Mouse (Mus musculus): ENCODE results near the gene Sox6. TPM values are rescaled to one million over a fixed set of nuclear protein-coding genes. Genes with fewer than 3 reads are reported as not detected.

The Sox6 gene
- polyA plus RNA-seq, 1 experiment from 2014 or later: 149 TPM

GRCm38 (mm10) chr7:115564359-115565059 lies 474.1 kb downstream of the Sox6 start:
- no peak overlapping the region for H3K27ac ChIP-seq
- H3K9me3 ChIP-seq (replicated peaks): no peaks in the 10 kb centered on the region
- 0 out of 2 replicates have a peak overlapping the region, but pooled peaks have one; percentile 12 for H3K9ac ChIP-seq
- WGBS: 13% methylated on average over 6 of the region's 6 CpGs
- no peaks in the 10 kb centered on the region for H3K36me3 ChIP-seq (ENCODE audit: poor library complexity, severe bottlenecking)
- no peaks in the 10 kb centered on the region for H3K27me3 ChIP-seq
- H3K4me1 ChIP-seq: peaks cover 44% of the 10 kb centered on the region
- no peak overlapping the region for H3K4me3 ChIP-seq
- no peak for ATAC-seq
- no peak overlapping the region for H3K4me2 ChIP-seq

GRCm38 (mm10) chr7:115556677-115557076 lies 481.9 kb downstream of the Sox6 start:
- 88% methylated on average over 3 of the region's 3 CpGs for WGBS

GRCm38 (mm10) chr7:115550197-115550804 lies 488.3 kb downstream of the Sox6 start:
- WGBS: 71% methylated on average over 7 of the region's 7 CpGs
- ATAC-seq: no peak
- no peaks in the 10 kb centered on the region for H3K36me3 ChIP-seq (ENCODE audit: poor library complexity, severe bottlenecking)

More at GRCm38 (mm10) chr7:115556677-115557076, 481.9 kb downstream of the Sox6 start:
- Histone ChIP-seq H3K36me3 (ENCODE audit: poor library complexity, severe bottlenecking) (no peaks in the 10 kb centered on the region), H3K27ac (no peak overlapping the region), H3K9me3 (replicated peaks) (no peaks in the 10 kb centered on the region), H3K4me2 (no peak overlapping the region), H3K4me1 (no peaks in the 10 kb centered on the region), H3K9ac (no peak overlapping the region), H3K4me3 (no peak overlapping the region), H3K27me3 (no peaks in the 10 kb centered on the region)
- no peak for ATAC-seq

GRCm38 (mm10) chr7:115549670-115550069 lies 488.9 kb downstream of the Sox6 start:
- H3K4me3 ChIP-seq: no peak overlapping the region
- H3K36me3 ChIP-seq (ENCODE audit: poor library complexity, severe bottlenecking): no peaks in the 10 kb centered on the region
- no peak overlapping the region for H3K27ac ChIP-seq
- H3K9ac ChIP-seq: no peak overlapping the region
- WGBS: 82% methylated on average over 4 of the region's 4 CpGs
- no peak for ATAC-seq
- H3K4me1 ChIP-seq: no peaks in the 10 kb centered on the region
- H3K27me3 ChIP-seq: no peaks in the 10 kb centered on the region
- no peak overlapping the region for H3K4me2 ChIP-seq
- H3K9me3 ChIP-seq (replicated peaks): no peaks in the 10 kb centered on the region

More at GRCm38 (mm10) chr7:115550197-115550804, 488.3 kb downstream of the Sox6 start:
- Histone ChIP-seq H3K27me3 (no peaks in the 10 kb centered on the region), H3K4me1 (no peaks in the 10 kb centered on the region), H3K27ac (no peak overlapping the region), H3K4me2 (no peak overlapping the region), H3K9me3 (replicated peaks) (no peaks in the 10 kb centered on the region), H3K9ac (no peak overlapping the region), H3K4me3 (no peak overlapping the region)

- no peaks in the 10 kb centered on the region for H3K9me3 ChIP-seq (replicated peaks)
- ATAC-seq: no peak
- no peak overlapping the region for H3K4me3 ChIP-seq
- 90% methylated on average over 4 of the region's 4 CpGs for WGBS
- H3K4me2 ChIP-seq: no peak overlapping the region
- no peaks in the 10 kb centered on the region for H3K4me1 ChIP-seq
- peaks cover 13% of the 10 kb centered on the region for H3K36me3 ChIP-seq (ENCODE audit: poor library complexity, severe bottlenecking)
- no peaks in the 10 kb centered on the region for H3K27me3 ChIP-seq
- H3K27ac ChIP-seq: no peak overlapping the region
- H3K9ac ChIP-seq: no peak overlapping the region
These were observed 492.8 kb downstream of the Sox6 start for GRCm38 (mm10) chr7:115545585-115546374.

GRCm38 (mm10) chr7:115543596-115543995 lies 495.0 kb downstream of the Sox6 start:
- peaks cover 17% of the 10 kb centered on the region for H3K36me3 ChIP-seq (ENCODE audit: poor library complexity, severe bottlenecking)
- no peaks in the 10 kb centered on the region for H3K9me3 ChIP-seq (replicated peaks)
- WGBS: 48% methylated on average over 4 of the region's 4 CpGs
- no peak overlapping the region for H3K4me2 ChIP-seq
- no peaks in the 10 kb centered on the region for H3K27me3 ChIP-seq
- H3K4me1 ChIP-seq: no peaks in the 10 kb centered on the region
- no peak for ATAC-seq
- H3K27ac ChIP-seq: no peak overlapping the region
- H3K9ac ChIP-seq: no peak overlapping the region
- no peak overlapping the region for H3K4me3 ChIP-seq

GRCm38 (mm10) chr7:115540261-115540660 lies 498.3 kb downstream of the Sox6 start:
- ATAC-seq: no peak
- Histone ChIP-seq H3K9ac (no peak overlapping the region), H3K27ac (no peak overlapping the region), H3K4me1 (peaks cover 19% of the 10 kb centered on the region), H3K4me3 (no peak overlapping the region), H3K27me3 (no peaks in the 10 kb centered on the region), H3K36me3 (ENCODE audit: poor library complexity, severe bottlenecking) (peaks cover 23% of the 10 kb centered on the region), H3K4me2 (no peak overlapping the region), H3K9me3 (replicated peaks) (no peaks in the 10 kb centered on the region)
- WGBS: 57% methylated on average over 2 of the region's 2 CpGs

GRCm38 (mm10) chr7:115539003-115539402 lies 499.6 kb downstream of the Sox6 start:
- 82% methylated on average over 9 of the region's 9 CpGs for WGBS
- no peaks in the 10 kb centered on the region for H3K27me3 ChIP-seq
- H3K9me3 ChIP-seq (replicated peaks): no peaks in the 10 kb centered on the region
- ATAC-seq: no peak
- H3K4me1 ChIP-seq: peaks cover 20% of the 10 kb centered on the region
- peaks cover 23% of the 10 kb centered on the region for H3K36me3 ChIP-seq (ENCODE audit: poor library complexity, severe bottlenecking)
- no peak overlapping the region for H3K27ac ChIP-seq
- no peak overlapping the region for H3K9ac ChIP-seq
- H3K4me2 ChIP-seq: no peak overlapping the region
- no peak overlapping the region for H3K4me3 ChIP-seq

GRCm38 (mm10) chr7:115537636-115538035 lies 501.0 kb downstream of the Sox6 start:
- 58% methylated on average over 3 of the region's 3 CpGs for WGBS

GRCm38 (mm10) chr7:115536521-115536920 lies 502.1 kb downstream of the Sox6 start:
- 50% methylated on average over 3 of the region's 3 CpGs for WGBS
- no peak for ATAC-seq
- H3K4me1 ChIP-seq: peaks cover 20% of the 10 kb centered on the region
- peaks cover 14% of the 10 kb centered on the region for H3K36me3 ChIP-seq (ENCODE audit: poor library complexity, severe bottlenecking)
- H3K9ac ChIP-seq: no peak overlapping the region
- H3K27ac ChIP-seq: no peak overlapping the region
- H3K9me3 ChIP-seq (replicated peaks): no peaks in the 10 kb centered on the region
- H3K27me3 ChIP-seq: no peaks in the 10 kb centered on the region
- no peak overlapping the region for H3K4me3 ChIP-seq
- no peak overlapping the region for H3K4me2 ChIP-seq

More at GRCm38 (mm10) chr7:115537636-115538035, 501.0 kb downstream of the Sox6 start:
- ATAC-seq: no peak
- H3K4me2 ChIP-seq: no peak overlapping the region
- H3K4me3 ChIP-seq: no peak overlapping the region
- peaks cover 20% of the 10 kb centered on the region for H3K4me1 ChIP-seq
- no peak overlapping the region for H3K27ac ChIP-seq
- no peaks in the 10 kb centered on the region for H3K9me3 ChIP-seq (replicated peaks)
- H3K9ac ChIP-seq: no peak overlapping the region
- peaks cover 23% of the 10 kb centered on the region for H3K36me3 ChIP-seq (ENCODE audit: poor library complexity, severe bottlenecking)
- no peaks in the 10 kb centered on the region for H3K27me3 ChIP-seq

GRCm38 (mm10) chr7:115531875-115532274 lies 506.7 kb downstream of the Sox6 start:
- Histone ChIP-seq H3K27ac (no peak overlapping the region), H3K9ac (no peak overlapping the region), H3K4me1 (peaks cover 14% of the 10 kb centered on the region), H3K27me3 (no peaks in the 10 kb centered on the region), H3K36me3 (ENCODE audit: poor library complexity, severe bottlenecking) (0 out of 2 replicates have a peak, but pooled peaks cover 5% of the 10 kb centered on the region), H3K9me3 (replicated peaks) (no peaks in the 10 kb centered on the region), H3K4me3 (no peak overlapping the region), H3K4me2 (no peak overlapping the region)
- ATAC-seq: no peak
- 70% methylated on average over 1 of the region's 1 CpGs for WGBS

GRCm38 (mm10) chr7:115531217-115531616 lies 507.4 kb downstream of the Sox6 start:
- H3K36me3 ChIP-seq (ENCODE audit: poor library complexity, severe bottlenecking): 0 out of 2 replicates have a peak, but pooled peaks cover 5% of the 10 kb centered on the region
- no peak overlapping the region for H3K27ac ChIP-seq
- no peaks in the 10 kb centered on the region for H3K27me3 ChIP-seq
- no peak overlapping the region for H3K9ac ChIP-seq
- ATAC-seq: no peak
- peaks cover 16% of the 10 kb centered on the region for H3K4me1 ChIP-seq
- WGBS: 49% methylated on average over 2 of the region's 2 CpGs
- no peak overlapping the region for H3K4me2 ChIP-seq
- no peak overlapping the region for H3K4me3 ChIP-seq
- H3K9me3 ChIP-seq (replicated peaks): no peaks in the 10 kb centered on the region
